Mouse (Mus musculus): Measurements from ENCODE around the gene Ankle2.

GRCm38 (mm10) chr5:110281984-110282383 is 51.2 kb downstream of the Ankle2 start:
- TF ChIP-seq CTCF (IDR thresholded peaks at IDR 0.05; ENCODE audit: borderline replicate concordance, insufficient read depth, low read length) (no peak), POLR2A (IDR thresholded peaks at IDR 0.05; ENCODE audit: low read depth, low read length) (no peak)
